Mouse (Mus musculus) thymus, postnatal 10 days (tissue): ENCODE measurements around the gene Ofd1.

Experiments used
- DNase-seq, 2 experiments: peaks; one replicate each; pipeline ENCODE4 v3.0.0; 2021; ENCODE audit warnings: low spot score in 2 of 2

The Ofd1 gene

GRCm38 (mm10) chrX:166440616-166441063 is at the start of gene Ofd1:
TSS of gene Ofd1 (minus strand) at chrX:166440704.
- peak; percentile 81 to 82 for DNase-seq

- DNase-seq: peak; percentile 90 to 93
Observed at GRCm38 (mm10) chrX:166479365-166479983, 39.0 kb upstream of the Ofd1 start, which contains the start of gene Rab9. TSS of gene Rab9 (minus strand) at chrX:166479867.

GRCm38 (mm10) chrX:166478631-166479364 is 38.3 kb upstream of the Ofd1 start:
- DNase-seq: peak; percentile 6 to 8

- no peak for DNase-seq
Observed at GRCm38 (mm10) chrX:166477393-166477792, 36.9 kb upstream of the Ofd1 start.

- no peak for DNase-seq
Observed at GRCm38 (mm10) chrX:166472612-166473011, 32.1 kb upstream of the Ofd1 start.

GRCm38 (mm10) chrX:166468321-166468720 is 27.8 kb upstream of the Ofd1 start:
- DNase-seq: no peak

- DNase-seq: no peak
Observed at GRCm38 (mm10) chrX:166455525-166455924, 15.0 kb upstream of the Ofd1 start.

- DNase-seq: no peak
Observed at GRCm38 (mm10) chrX:166454331-166454730, 13.8 kb upstream of the Ofd1 start.

GRCm38 (mm10) chrX:166453532-166453931 is 13.0 kb upstream of the Ofd1 start:
- DNase-seq: no peak

GRCm38 (mm10) chrX:166444552-166444951 is 4.0 kb upstream of the Ofd1 start:
- DNase-seq: no peak

- DNase-seq: peak in 1 of 2 experiments; percentile 22
Observed at GRCm38 (mm10) chrX:166440036-166440615, 378 bp downstream of the Ofd1 start, which contains the start of gene Trappc2. TSS of gene Trappc2 (plus strand) at chrX:166440574.

- no peak for DNase-seq
Observed at GRCm38 (mm10) chrX:166434812-166435211, 5.7 kb downstream of the Ofd1 start.

GRCm38 (mm10) chrX:166416196-166416595 is 24.3 kb downstream of the Ofd1 start:
- DNase-seq: peak in 1 of 2 experiments; percentile 18

- no peak for DNase-seq
Observed at GRCm38 (mm10) chrX:166407865-166408264, 32.6 kb downstream of the Ofd1 start.

GRCm38 (mm10) chrX:166393753-166394152 is 46.8 kb downstream of the Ofd1 start:
- peak in 1 of 2 experiments; percentile 3 for DNase-seq

GRCm38 (mm10) chrX:166386656-166387055 is 53.8 kb downstream of the Ofd1 start:
- no peak for DNase-seq

- DNase-seq: no peak
Observed at GRCm38 (mm10) chrX:166384935-166385334, 55.6 kb downstream of the Ofd1 start.

- DNase-seq: no peak
Observed at GRCm38 (mm10) chrX:166383606-166384005, 56.9 kb downstream of the Ofd1 start.

- no peak for DNase-seq
Observed at GRCm38 (mm10) chrX:166378652-166379051, 61.9 kb downstream of the Ofd1 start.

- DNase-seq: no peak
Observed at GRCm38 (mm10) chrX:166376681-166377328, 63.7 kb downstream of the Ofd1 start.

- DNase-seq: no peak
Observed at GRCm38 (mm10) chrX:166365458-166366213, 74.9 kb downstream of the Ofd1 start.
